Mouse (Mus musculus): Measurements from ENCODE around the gene Kif21a.

Gene Kif21a

GRCm38 (mm10) chr15:91049496-91050441, at the start of gene Kif21a:
TSS of gene Kif21a (minus strand) at chr15:91049948.
- DNase-seq = peak; percentile 1 to 4

GRCm38 (mm10) chr15:91096606-91097005, 46.9 kb upstream of the Kif21a start:
- no peak for DNase-seq

GRCm38 (mm10) chr15:91089427-91089826, 39.7 kb upstream of the Kif21a start:
- DNase-seq = no peak

- no peak for DNase-seq
These were observed 38.3 kb upstream of the Kif21a start for GRCm38 (mm10) chr15:91088071-91088470.

GRCm38 (mm10) chr15:91077457-91078410, 28.0 kb upstream of the Kif21a start:
- DNase-seq = no peak

- no peak for DNase-seq
These were observed 22.7 kb upstream of the Kif21a start for GRCm38 (mm10) chr15:91072440-91072839.

GRCm38 (mm10) chr15:91064310-91064826, 14.6 kb upstream of the Kif21a start:
- DNase-seq = no peak

- DNase-seq = no peak
These were observed 14.1 kb upstream of the Kif21a start for GRCm38 (mm10) chr15:91063845-91064244.

- no peak for DNase-seq
These were observed 7.2 kb upstream of the Kif21a start for GRCm38 (mm10) chr15:91056866-91057342.

GRCm38 (mm10) chr15:91056176-91056865, 6.6 kb upstream of the Kif21a start:
- DNase-seq = no peak

GRCm38 (mm10) chr15:91048951-91049495, 725 bp downstream of the Kif21a start:
- peak in 1 of 2 experiments; percentile 5 for DNase-seq

GRCm38 (mm10) chr15:91047627-91048026, 2.1 kb downstream of the Kif21a start:
- no peak for DNase-seq

- DNase-seq = no peak
These were observed 3.2 kb downstream of the Kif21a start for GRCm38 (mm10) chr15:91046506-91046905.

GRCm38 (mm10) chr15:91043263-91043662, 6.5 kb downstream of the Kif21a start:
- DNase-seq = no peak

GRCm38 (mm10) chr15:91038860-91039259, 10.9 kb downstream of the Kif21a start:
- no peak for DNase-seq

- no peak for DNase-seq
These were observed 15.7 kb downstream of the Kif21a start for GRCm38 (mm10) chr15:91034090-91034489.

GRCm38 (mm10) chr15:91033529-91033928, 16.2 kb downstream of the Kif21a start:
- no peak for DNase-seq

- no peak for DNase-seq
These were observed 20.8 kb downstream of the Kif21a start for GRCm38 (mm10) chr15:91028962-91029361.

GRCm38 (mm10) chr15:91028494-91028893, 21.3 kb downstream of the Kif21a start:
- no peak for DNase-seq

- no peak for DNase-seq
These were observed 27.5 kb downstream of the Kif21a start for GRCm38 (mm10) chr15:91022276-91022675.

- DNase-seq = no peak
These were observed 30.9 kb downstream of the Kif21a start for GRCm38 (mm10) chr15:91018861-91019187.

Data from thymus, postnatal 36 days (tissue).